Mouse (Mus musculus) spleen, postnatal 10 days (tissue): Measurements from ENCODE around the gene C1qtnf6.

Source experiments
- DNase-seq, 2 experiments: peaks; one replicate each; pipeline ENCODE4 v3.0.0; 2021 to 2022; ENCODE audit warnings: low spot score in 2 of 2

C1qtnf6 gene

DNA sequence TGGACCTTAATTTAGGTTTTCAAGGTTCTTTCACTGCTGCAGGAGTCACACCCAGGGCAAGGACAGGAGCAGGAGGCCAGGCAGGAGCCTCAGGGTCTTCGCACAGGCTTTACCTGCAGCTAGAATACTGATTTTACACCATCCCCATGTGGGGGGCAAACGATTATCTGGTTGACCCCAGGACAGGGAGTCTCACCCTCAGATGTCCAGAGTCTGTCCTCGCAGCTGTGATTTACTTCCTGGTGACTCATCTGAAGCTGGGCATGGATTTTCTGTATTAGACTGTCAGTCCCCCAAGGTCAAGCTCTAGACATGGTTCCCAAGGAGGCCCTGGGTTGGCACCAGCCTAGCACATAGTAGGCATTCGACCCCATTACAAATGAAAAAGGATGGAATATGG is 14.8 kb upstream of the C1qtnf6 start:
- DNase-seq = no peak

- no peak for DNase-seq
Measured at GRCm38 (mm10) chr15:78544561-78545001, 13.4 kb upstream of the C1qtnf6 start, which contains the start of gene Sstr3. Sstr3 (minus strand) TSS chr15:78544685.

DNA sequence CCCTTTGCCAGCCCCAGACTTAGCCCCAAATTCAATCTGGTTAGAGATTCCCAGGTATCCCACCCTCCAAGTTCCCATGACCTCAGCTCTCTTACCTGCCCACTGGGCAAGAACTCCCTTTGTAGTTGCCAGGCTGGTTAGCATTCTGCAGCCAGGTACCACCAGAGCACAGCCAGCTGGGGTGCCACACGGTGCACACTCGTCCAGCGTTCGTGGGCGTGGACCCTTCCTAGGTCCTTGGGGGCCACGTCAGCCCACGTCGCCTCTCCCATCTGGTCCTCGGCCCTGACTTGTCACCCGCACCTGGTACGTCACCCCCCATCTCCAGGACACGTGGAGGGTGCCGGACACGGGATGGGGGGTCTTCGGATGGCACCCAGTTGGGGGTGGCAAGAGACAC is 12.8 kb upstream of the C1qtnf6 start:
- DNase-seq = no peak

GRCm38 (mm10) chr15:78542767-78543303 is 11.6 kb upstream of the C1qtnf6 start:
- DNase-seq = no peak

GRCm38 (mm10) chr15:78542098-78542766 is 11.0 kb upstream of the C1qtnf6 start:
- no peak for DNase-seq

DNA sequence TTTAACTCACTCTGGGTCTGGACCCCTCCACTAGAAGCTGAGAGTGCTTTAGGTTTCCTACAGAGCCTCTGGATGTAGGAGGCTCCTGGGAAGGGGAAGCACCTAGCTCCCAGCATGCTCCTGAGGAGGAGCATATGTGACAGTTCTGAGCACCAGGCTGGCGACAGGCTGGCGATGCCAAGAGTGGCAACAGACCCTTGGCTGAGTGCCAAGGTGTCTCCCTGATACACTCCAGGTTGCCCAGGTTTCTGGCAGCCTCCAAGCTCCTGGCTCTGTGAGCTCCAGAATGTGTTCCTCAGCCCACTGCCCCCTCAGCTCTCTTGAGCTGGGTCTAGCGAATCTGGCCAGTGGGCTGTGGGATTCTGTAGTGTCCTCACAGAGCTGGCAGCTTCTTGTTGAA is 10.4 kb upstream of the C1qtnf6 start:
- DNase-seq = no peak

GRCm38 (mm10) chr15:78541036-78541435 is 9.8 kb upstream of the C1qtnf6 start:
- no peak for DNase-seq

GRCm38 (mm10) chr15:78535723-78536421 is 4.7 kb upstream of the C1qtnf6 start:
- DNase-seq = no peak

GRCm38 (mm10) chr15:78533346-78533835 is 2.2 kb upstream of the C1qtnf6 start:
- DNase-seq = no peak

- DNase-seq = no peak
Measured at GRCm38 (mm10) chr15:78532566-78533345, 1.5 kb upstream of the C1qtnf6 start.

GRCm38 (mm10) chr15:78531901-78532469 is 769 bp upstream of the C1qtnf6 start:
- peak; percentile 84 to 95 for DNase-seq

DNA sequence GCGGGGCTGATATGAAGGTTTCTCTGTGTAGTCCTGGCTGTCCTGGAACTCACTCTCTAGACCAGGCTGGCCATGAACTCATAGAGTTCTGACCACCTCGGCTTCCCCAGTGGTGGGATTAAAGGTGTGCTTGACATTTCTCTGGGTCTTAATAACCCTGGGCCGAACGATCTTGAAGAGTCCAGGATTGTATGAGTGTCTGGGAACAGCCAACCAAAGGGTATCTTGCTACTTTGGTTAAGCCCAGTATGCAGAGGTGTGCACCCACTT is 170 bp upstream of the C1qtnf6 start:
- no peak for DNase-seq

DNA sequence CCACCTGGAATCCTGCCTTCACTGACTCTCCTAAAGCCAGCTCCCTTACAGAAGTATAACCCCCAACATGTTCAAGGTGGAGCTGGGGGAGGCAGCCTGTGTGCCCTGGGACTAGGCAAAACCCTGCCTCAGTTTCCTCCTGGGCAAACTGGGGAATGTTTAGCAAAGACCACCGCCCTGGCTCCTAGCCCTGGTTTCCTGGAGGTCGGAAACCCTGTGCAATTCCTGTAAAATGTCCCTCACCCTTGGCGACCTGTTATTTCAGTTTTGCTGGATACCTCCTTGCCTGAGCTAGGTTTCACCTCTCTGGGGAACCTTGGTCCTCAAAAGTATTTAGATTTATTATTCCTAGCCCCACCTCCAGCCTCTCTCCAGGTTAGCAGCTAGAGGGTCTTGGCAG is 1.1 kb downstream of the C1qtnf6 start:
- DNase-seq = no peak

- DNase-seq = no peak
Measured at GRCm38 (mm10) chr15:78529428-78529990, 1.7 kb downstream of the C1qtnf6 start.

- DNase-seq = no peak
Measured at GRCm38 (mm10) chr15:78528726-78529411, 2.3 kb downstream of the C1qtnf6 start.

GRCm38 (mm10) chr15:78527973-78528372 is 3.2 kb downstream of the C1qtnf6 start:
- no peak for DNase-seq

DNA sequence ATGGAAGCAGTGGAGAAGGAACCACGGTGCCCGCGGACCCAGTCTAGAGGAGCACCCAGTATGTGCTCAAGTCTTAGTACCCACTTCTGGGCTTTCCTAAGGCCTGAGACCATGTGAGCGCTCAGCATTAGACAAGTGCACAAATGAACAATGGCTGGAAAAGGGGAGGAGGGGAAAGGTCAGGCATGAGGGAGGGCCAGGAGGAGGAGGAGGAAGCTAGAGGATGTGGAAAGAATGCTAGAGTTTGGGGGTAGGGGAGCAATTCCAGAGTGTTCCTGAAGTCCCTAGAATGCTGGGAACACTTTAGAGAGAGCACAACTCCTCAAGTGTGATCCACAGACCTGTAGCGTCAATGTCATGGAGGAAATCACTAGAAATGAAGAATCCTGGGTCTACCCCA is 7.1 kb downstream of the C1qtnf6 start:
- no peak for DNase-seq

DNA sequence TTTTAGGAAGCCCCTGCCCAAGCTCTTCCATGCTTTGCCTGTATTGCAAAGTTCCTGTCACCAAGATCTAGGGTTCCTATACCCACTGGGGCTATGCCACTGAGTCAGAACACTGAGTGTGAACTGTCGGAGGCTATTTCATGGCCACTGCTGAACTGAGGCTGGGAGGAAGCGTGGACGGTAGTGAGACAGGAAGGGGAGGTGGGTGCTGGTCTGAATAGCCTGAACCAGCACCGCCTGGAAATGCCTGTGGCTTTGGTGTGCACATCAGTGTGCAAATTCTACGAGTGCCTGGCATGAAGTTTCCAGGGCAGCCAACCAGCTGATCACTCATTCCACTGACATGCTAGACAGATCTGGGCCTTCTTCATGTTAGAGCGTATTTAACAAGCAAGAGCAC is 9.3 kb downstream of the C1qtnf6 start:
- DNase-seq = no peak

- no peak for DNase-seq
Measured at GRCm38 (mm10) chr15:78521331-78521730, 9.9 kb downstream of the C1qtnf6 start.

- no peak for DNase-seq
Measured at GRCm38 (mm10) chr15:78520112-78520715, 11.0 kb downstream of the C1qtnf6 start.

GRCm38 (mm10) chr15:78518221-78518620 is 13.0 kb downstream of the C1qtnf6 start:
- peak in 1 of 2 experiments; percentile 28 for DNase-seq
